Mouse (Mus musculus) kidney, postnatal 0 days (tissue): Measurements from ENCODE around the gene Zbtb38. TPM values are rescaled to one million over a fixed set of nuclear protein-coding genes. Genes with fewer than 3 reads are reported as not detected.

Experiments used
- ATAC-seq: fragments of 200-750 bp; cut with Nextera tagmentation; replicated peaks from 2 replicates; pipeline ENCODE4 v1.8.0; 2017; ENCODE audit warnings: low read depth, moderate number of reproducible peaks, moderate TSS enrichment, moderate library complexity; ENCODE audit not compliant: low FRiP score
- DNase-seq: peaks from one replicate; pipeline ENCODE4 v3.0.0-alpha.2; 2016; ENCODE audit warnings: low spot score
- H3K27ac ChIP-seq: fragments of 300-500 bp; sonication (generic); 2 replicates; pipeline ENCODE4 v1.5.1; 2014; ENCODE audit warnings: mild to moderate bottlenecking
- H3K27me3 ChIP-seq: fragments of 300-500 bp; sonication (generic); 2 replicates; pipeline ENCODE4 v1.6.1; 2014; ENCODE audit warnings: low read length, mixed read lengths; ENCODE audit not compliant: insufficient read depth
- H3K36me3 ChIP-seq: fragments of 300-500 bp; sonication (generic); 2 replicates; pipeline ENCODE4 v1.6.1; 2014; ENCODE audit warnings: low read length, mixed read lengths; ENCODE audit not compliant: insufficient read depth
- H3K4me1 ChIP-seq: fragments of 300-500 bp; sonication (generic); replicated peaks from 2 replicates; pipeline ENCODE4 v1.6.1; 2014; ENCODE audit warnings: antibody characterized with exemption, low read length, mixed read lengths; ENCODE audit not compliant: insufficient read depth
- H3K4me2 ChIP-seq: fragments of 300-500 bp; sonication (generic); 2 replicates; pipeline ENCODE4 v1.6.1; 2014; ENCODE audit warnings: mild to moderate bottlenecking, low read length, moderate library complexity, mixed read lengths
- H3K4me3 ChIP-seq: fragments of 300-500 bp; sonication (generic); replicated peaks from 2 replicates; pipeline ENCODE4 v1.5.1; 2014; ENCODE audit warnings: low read depth, low read length
- H3K9ac ChIP-seq: fragments of 300-500 bp; sonication (generic); 2 replicates; pipeline ENCODE4 v1.6.1; 2014; ENCODE audit warnings: low read depth, low read length
- H3K9me3 ChIP-seq: fragments of 300-500 bp; sonication (generic); replicated peaks from 2 replicates; pipeline ENCODE4 v1.6.1; 2016; ENCODE audit warnings: low read length, inconsistent platforms, mixed read lengths
- CTCF ChIP-seq: IDR thresholded peaks from 2 replicates; pipeline ENCODE4 v1.5.1; 2016; ENCODE audit warnings: antibody characterized with exemption, low read depth, mild to moderate bottlenecking, moderate library complexity
- WGBS: fragments of 180-500 bp; shearing (Covaris S2); extraction: QIAGEN DNeasy Blood & Tissue Kit; methylation state at CpG from one replicate; pipeline ENCODE4 v1.1.7; 2014; 5-methylcytosine and 5-hydroxymethylcytosine counted together
- polyA plus RNA-seq: library from polyadenylated mRNA; unstranded; fragments of >200 nt; fragmentation: Nextera tagmentation; extraction: Ambion mirVana; gene quantifications from 2 replicates; pipeline ENCODE4 v1.2.1, GENCODE M21; 2015

Gene Zbtb38
- polyA plus RNA-seq, 1 experiment from 2014 or later, result 28.3 TPM

DNA sequence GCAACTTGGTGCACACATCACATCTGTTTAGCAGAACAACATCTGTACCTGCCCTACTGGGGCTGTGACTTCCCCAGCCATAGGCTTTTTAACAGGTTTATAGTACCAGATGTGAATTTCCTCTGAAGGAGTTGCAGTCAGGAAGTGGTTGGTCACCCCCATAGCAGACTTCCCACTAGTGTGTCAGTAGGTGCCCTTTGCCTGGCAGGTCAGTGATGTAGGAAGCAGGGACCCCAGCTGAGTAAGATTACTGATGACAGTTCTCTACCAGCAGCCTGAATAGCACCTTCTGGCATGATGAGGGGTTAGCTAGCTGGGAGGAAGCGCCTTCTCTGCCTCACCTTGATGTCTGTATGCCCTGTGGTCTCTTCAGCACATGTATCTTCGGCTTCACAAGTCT is 118.9 kb downstream of the Zbtb38 start:
- 87% methylated on average over 2 of the region's 2 CpGs for WGBS

More for the DNA sequence above, 118.9 kb downstream of the Zbtb38 start:
- Histone ChIP-seq H3K4me3 (no peak overlapping the region), H3K4me1 (peaks cover 13% of the 10 kb centered on the region), H3K9ac (no peak overlapping the region), H3K36me3 (no peaks in the 10 kb centered on the region), H3K27ac (no peak overlapping the region; the same call in 1 of the 2 replicates), H3K4me2 (no peak overlapping the region), H3K9me3 (no peaks in the 10 kb centered on the region), H3K27me3 (no peaks in the 10 kb centered on the region)
- DNase-seq, result no peak
- TF ChIP-seq CTCF, result no peak
- ATAC-seq, result no peak

Other genes with a start within 250 kb of the Zbtb38 start
- gene Gm28729, start 227.6 kb downstream of the Zbtb38 start, polyA plus RNA-seq, result 0.09 TPM in 1 of 2 replicates, not detected in the other
- gene Rasa2, start 121.2 kb downstream of the Zbtb38 start, polyA plus RNA-seq, result 13.8 and 14.9 TPM in 2 replicates
- 13.8 and 15.7 TPM in 2 replicates for gene Pxylp1, start 139.8 kb upstream of the Zbtb38 start, polyA plus RNA-seq